Mouse (Mus musculus): ENCODE measurements at regions not wholly inside any gene's neighbourhood (a gene's known extent, or its start where the extent isn't known, plus 50 kb on each side); places are given as distances from the start of the nearest gene placed in this dataset.
A peak's percentile ranks its signal among the peaks of the same experiment; 100 is the strongest.

GRCm38 (mm10) chr7:68858471-68859210, 109.6 kb upstream of the Arrdc4 start:
- DNase-seq (ENCODE audit: low read depth, low spot score), result peak; percentile 59

GRCm38 (mm10) chr7:68851981-68852575, 103.0 kb upstream of the Arrdc4 start:
- no peak for DNase-seq (ENCODE audit: low read depth, low spot score)

GRCm38 (mm10) chr7:68844606-68845005, 95.6 kb upstream of the Arrdc4 start:
- DNase-seq (ENCODE audit: low read depth, low spot score), result no peak

DNA sequence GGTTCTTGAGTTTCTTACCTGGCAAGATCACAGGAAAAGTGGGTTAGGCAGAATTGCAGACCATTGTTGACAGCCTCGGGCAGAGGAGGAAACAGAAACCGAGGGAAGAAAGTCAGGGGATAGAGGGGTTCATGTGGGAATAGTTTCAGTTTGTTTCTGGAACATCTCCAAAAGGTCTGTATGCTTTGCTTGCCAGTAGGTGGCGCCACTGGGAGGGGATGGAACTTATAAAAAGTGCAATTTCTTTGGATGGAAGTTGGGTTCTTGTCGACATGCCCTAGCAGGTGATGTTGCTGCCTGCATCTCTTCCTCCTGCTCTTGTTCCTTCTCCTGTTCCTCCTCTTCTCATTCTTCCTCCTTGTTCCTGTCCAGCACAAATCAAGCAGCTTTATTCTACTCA, 94.3 kb upstream of the Arrdc4 start:
- no peak for DNase-seq (ENCODE audit: low read depth, low spot score)

DNA sequence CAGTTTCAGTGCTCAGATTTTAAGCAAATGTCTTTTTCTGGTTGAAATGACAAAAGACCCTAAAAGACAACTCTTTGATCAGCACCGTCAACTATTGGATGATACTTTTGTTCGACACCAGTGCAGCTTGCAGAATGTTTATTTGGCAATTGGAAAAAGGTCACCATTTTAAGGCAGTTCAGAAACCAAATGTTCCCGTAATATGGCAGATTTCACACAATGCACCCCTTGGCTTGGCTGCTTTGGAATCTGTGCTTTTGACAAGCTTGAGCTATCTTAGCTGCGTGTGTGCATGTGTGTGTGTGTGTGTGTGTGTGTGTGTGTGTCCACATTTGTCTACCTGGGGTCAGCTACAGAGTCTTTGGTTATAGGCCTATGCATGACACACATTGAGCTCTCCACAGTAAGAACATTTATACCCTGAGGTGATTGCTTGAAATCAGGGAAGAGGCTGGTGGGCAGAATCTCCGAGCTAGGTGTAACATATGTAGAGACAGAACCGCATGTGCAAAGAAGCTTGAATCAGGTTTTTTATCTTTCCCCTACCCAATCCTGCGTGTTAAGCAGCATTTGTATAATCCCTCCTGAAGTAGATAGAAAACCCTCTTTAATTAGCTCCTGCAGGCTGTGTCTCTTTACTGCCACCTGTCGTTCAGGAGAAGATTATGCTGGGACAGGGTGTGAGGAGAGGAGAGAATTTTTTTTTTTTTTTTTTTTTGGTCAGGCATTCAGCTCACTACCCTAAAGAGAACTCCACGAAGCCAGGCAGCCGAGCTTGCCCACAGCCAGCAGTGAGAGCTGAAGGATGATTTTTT, 85.1 kb upstream of the Arrdc4 start:
- DNase-seq (ENCODE audit: low read depth, low spot score), result peak; percentile 39

GRCm38 (mm10) chr7:68833517-68833916, 84.5 kb upstream of the Arrdc4 start:
- DNase-seq (ENCODE audit: low read depth, low spot score), result no peak

DNA sequence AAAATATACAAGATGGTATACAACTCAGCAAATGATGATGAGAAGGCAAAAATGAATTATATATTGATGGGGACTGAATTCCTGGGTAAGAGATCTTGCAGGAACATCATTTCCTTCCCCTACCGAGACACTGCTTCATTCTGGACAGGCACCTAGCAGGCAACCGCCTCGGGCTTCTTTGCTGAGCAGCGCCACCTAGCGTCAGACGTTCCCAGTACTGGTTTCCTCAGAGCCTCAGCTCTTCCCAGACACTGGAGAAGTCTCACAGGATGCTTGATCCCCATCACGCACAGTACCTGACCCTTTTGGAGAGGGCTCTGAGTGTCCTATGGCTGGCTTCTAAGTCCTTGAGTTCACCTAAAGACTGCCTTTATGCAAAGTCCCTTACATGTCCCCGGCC, 80.8 kb upstream of the Arrdc4 start:
- peak; percentile 32 for DNase-seq (ENCODE audit: low read depth, low spot score)

- DNase-seq (ENCODE audit: low read depth, low spot score), result no peak
These were observed 75.4 kb upstream of the Arrdc4 start for GRCm38 (mm10) chr7:68824399-68824798.

DNA sequence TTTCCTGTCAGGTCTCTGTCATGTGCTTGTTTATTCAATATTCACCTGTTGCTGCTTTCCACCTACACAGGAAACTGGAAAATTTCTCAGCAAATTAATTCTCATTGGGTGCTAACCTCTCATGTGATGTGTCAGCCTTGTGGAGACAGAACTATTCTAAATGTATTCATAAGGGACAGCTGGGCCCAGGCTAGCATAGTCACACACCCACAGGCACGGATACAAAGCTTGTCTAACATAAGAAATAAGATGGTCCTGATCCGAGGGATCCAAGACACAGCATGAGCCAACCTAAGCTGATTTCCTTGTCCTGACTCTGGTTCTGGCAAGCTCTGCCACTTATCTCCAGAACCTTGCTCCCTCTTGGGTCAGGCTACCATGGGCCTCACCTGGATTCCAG, 74.6 kb upstream of the Arrdc4 start:
- no peak for DNase-seq (ENCODE audit: low read depth, low spot score)

DNA sequence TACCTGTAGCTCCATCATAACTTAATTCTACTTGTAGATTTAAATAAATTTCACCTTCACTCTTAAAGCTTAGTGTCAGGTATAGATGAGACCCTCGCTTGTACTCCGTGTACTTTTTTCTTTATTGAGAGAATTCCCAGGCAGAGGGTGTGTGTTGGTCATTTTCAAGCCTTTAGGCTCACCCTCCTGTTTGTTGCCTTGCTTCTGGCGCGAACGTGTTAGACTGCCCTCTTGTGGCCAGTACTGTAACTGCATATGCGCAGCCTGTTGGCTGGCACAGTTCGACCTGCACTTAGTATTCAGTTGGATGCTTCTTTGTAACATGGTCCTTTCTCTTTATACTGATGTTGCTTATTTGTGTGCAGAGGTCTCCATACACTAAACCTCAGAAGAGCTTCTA, 74.1 kb upstream of the Arrdc4 start:
- DNase-seq (ENCODE audit: low read depth, low spot score), result no peak

- no peak for DNase-seq (ENCODE audit: low read depth, low spot score)
These were observed 66.0 kb upstream of the Arrdc4 start for GRCm38 (mm10) chr7:68814823-68815666.

DNA sequence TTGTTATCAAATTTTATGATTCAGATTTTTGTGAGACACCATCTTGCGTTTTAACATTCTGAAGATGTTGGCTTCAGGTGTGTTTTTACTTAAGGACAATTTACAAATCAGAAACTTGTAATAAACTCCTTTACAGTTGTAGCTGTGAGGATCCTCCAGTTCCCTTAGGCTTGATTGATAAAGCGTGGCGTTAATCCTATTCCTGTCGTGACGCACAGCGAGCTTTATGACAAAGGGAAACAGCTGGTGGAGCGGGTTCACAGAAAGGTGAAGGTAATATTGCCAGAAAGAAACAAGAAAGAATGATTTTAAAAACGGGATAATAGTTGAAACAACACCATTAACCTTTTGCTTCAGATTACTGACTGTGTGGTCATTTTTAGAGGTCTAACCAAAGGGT, 60.7 kb upstream of the Arrdc4 start:
- no peak for DNase-seq (ENCODE audit: low read depth, low spot score)
